Mouse (Mus musculus) thymus, adult 2 months (tissue): ENCODE measurements around the gene Glyctk.

Source experiments
- CTCF ChIP-seq: fragments of 200-500 bp; IDR thresholded peaks from 2 replicates; pipeline ENCODE4 v1.5.1; 2012; ENCODE audit warnings: mild to moderate bottlenecking, control low read depth, low read length, moderate library complexity, borderline replicate concordance; ENCODE audit not compliant: control insufficient read depth, poor library complexity, insufficient read depth; ENCODE audit errors: extremely low read depth
- POLR2A ChIP-seq: fragments of 200-500 bp; IDR thresholded peaks from 2 replicates; pipeline ENCODE4 v1.6.1; 2012; ENCODE audit warnings: mild to moderate bottlenecking, low read length, control low read depth, moderate library complexity; ENCODE audit not compliant: control insufficient read depth, poor library complexity, insufficient read depth; ENCODE audit errors: extremely low read depth

DNA sequence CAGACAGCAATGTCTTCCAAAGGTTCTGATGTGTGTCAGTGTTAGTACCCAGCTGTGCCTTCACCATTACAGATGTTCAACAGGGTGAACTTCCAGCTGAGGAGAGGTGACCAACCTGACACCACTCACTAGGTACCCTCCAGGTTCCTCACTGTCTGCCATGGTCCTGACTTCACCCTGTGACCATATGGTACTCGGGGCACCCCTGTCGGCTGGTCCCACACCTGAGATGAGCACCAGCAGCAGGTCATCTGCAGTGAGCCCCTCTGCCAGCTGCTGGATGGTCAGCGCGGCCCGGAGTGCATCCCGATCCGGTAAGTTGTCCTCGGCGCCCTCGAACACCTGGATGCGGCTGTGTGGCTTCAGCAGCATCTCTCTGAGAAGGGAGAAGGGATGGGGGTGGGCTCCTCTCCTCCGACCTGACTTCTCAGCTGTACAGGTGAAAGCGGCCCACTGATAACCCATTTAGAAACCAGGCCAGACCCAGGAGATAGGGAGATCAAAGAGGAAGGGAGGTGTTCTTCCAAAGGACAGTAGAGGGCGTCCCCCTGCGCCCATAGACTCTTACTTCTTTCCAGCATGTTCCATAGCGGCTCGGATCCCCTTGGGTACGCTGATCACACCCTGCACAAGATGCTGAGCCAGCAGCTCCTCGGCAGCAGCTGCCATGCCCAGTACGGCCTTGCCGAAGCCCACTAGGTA is 866 bp downstream of the Glyctk start:
- no peak for TF ChIP-seq CTCF
- TF ChIP-seq POLR2A = no peak
